Mouse (Mus musculus) E14TG2a.4 (cell line): Measurements from ENCODE around the gene Abcb6.

Experiments
- CTCF ChIP-seq: conservative IDR thresholded peaks from 2 replicates; pipeline ENCODE4 v1.5.1; 2014; ENCODE audit warnings: low read length
- NANOG ChIP-seq: IDR thresholded peaks from 2 replicates; pipeline ENCODE4 v1.6.1; 2014; ENCODE audit warnings: borderline replicate concordance, low read length, mixed read lengths
- POU5F1 ChIP-seq: IDR thresholded peaks from 2 replicates; pipeline ENCODE4 v1.6.1; 2014; ENCODE audit warnings: low read length, borderline replicate concordance

GRCm38 (mm10) chr1:75122211-75122610, 58.0 kb downstream of the Abcb6 start:
- TF ChIP-seq CTCF (no peak), POU5F1 (no peak), NANOG (no peak)
